Mouse (Mus musculus): Measurements from ENCODE around the gene Kctd21. TPM values are rescaled to one million over a fixed set of nuclear protein-coding genes. Genes with fewer than 3 reads are reported as not detected.

Gene Kctd21
- polyA plus RNA-seq (2012; fragmentation: generic; extraction: Trizol), result 1 to 10 TPM in 1 of 2 experiments, under 1 TPM in 1; 0.69 to 3.2 TPM

DNA sequence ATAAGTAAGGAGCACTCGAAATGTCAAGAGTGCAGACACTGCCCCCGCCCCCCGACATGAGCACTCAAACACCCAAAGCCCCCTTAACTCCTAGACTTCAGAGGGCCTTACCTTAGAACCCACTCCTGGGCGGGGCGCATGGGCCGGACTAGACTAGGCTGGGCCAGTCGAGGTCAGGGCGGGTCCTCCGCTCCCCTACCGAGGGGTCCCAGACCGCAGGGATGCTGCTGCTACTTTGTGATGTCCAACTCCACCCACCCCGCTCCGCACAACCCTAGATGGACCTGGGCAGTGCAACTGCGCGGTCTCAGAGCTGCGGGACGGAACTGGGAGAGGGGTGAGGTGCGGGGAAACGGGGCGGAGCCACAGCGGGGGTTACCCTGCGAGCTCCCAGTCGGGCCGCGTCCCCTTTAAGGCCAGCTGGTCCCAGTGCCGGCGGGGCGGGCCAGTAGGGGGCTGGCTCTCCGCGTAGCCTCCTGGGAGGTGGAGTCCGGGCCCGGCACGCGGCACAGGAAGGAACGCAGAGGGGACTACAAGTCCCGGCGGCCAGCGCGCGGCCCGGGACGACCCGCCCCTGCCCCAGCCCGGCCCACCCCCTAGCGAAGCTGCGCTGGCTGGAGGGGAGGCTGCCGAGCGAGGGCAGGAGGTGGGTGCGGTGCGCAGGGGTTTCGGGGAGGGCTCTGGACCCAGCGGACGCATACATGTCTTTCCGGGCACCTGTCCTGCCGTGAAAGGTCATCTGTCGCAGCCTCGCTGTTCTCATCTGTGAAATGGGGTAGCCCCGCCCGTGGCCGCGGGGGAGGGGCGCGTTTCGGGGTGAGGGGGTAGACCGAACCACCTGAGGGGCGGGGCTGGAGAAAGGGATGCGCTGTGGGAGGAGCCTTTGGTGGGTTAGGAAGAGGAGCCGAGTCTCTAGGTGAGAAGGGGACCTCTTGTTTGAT, at the start of gene Kctd21, which contains the start of gene Usp35:
Gene Kctd21 (plus strand): TSS at position 602 of the 941 bp plus-strand sequence.
Gene Usp35 (minus strand): TSS at position 295 of the 941 bp plus-strand sequence.

Other genes starting within 250 kb of the Kctd21 start
- gene Usp35, start 307 bp upstream of the Kctd21 start, polyA plus RNA-seq (2012; fragmentation: generic; extraction: Trizol), result 1 to 10 TPM in 1 of 2 experiments, under 1 TPM in 1; 0.53 to 3.9 TPM
- 10 to 100 TPM in 1 of 2 experiments, 1 to 10 TPM in 1; 6.0 to 10.5 TPM for gene Alg8, start 39.3 kb downstream of the Kctd21 start, polyA plus RNA-seq (2012; fragmentation: generic; extraction: Trizol)
- gene Ndufc2, start 67.7 kb downstream of the Kctd21 start, polyA plus RNA-seq (2012; fragmentation: generic; extraction: Trizol), result 100 to 1,000 TPM in 1 of 2 experiments, 10 to 100 TPM in 1; 85.0 to 139 TPM
- gene Thrsp, start 85.4 kb downstream of the Kctd21 start, polyA plus RNA-seq (2012; fragmentation: generic; extraction: Trizol), result under 1 TPM in 1 of 2 experiments, not detected in 1; 0.04 TPM
- gene Kctd14, start 119.0 kb downstream of the Kctd21 start, polyA plus RNA-seq (2012; fragmentation: generic; extraction: Trizol), result not detected
- 10 to 100 TPM; 10.1 to 31.8 TPM for gene Ints4, start 148.6 kb downstream of the Kctd21 start, polyA plus RNA-seq (2012; fragmentation: generic; extraction: Trizol)
- 10 to 100 TPM; 10.8 to 62.5 TPM for gene Aamdc, start 247.2 kb downstream of the Kctd21 start, polyA plus RNA-seq (2012; fragmentation: generic; extraction: Trizol)
- 1 to 10 TPM in 1 of 2 experiments, under 1 TPM in 1; 0.76 to 3.6 TPM for gene Rsf1, start 247.6 kb downstream of the Kctd21 start, polyA plus RNA-seq (2012; fragmentation: generic; extraction: Trizol)

Data from C3H10T1/2 (cell line).